Mouse (Mus musculus) kidney, embryonic 14.5 days (tissue): ENCODE results near the gene Alg5. TPM values are rescaled to one million over a fixed set of nuclear protein-coding genes. Genes with fewer than 3 reads are reported as not detected.

ENCODE experiments used
- ATAC-seq: fragments of 200-750 bp; cut with Nextera tagmentation; 2 replicates; pipeline ENCODE4 v1.8.0; 2017; ENCODE audit warnings: moderate number of reproducible peaks, mild to moderate bottlenecking, moderate TSS enrichment, moderate library complexity; ENCODE audit not compliant: low FRiP score, low TSS enrichment
- H3K27ac ChIP-seq: fragments of 300-500 bp; sonication (generic); 2 replicates; pipeline ENCODE4 v1.5.1; 2014; ENCODE audit warnings: low read depth, mild to moderate bottlenecking, low read length, moderate library complexity, mixed read lengths
- H3K27me3 ChIP-seq: fragments of 300-500 bp; sonication (generic); 2 replicates; pipeline ENCODE4 v1.6.1; 2014; ENCODE audit warnings: mild to moderate bottlenecking, low read length; ENCODE audit not compliant: control insufficient read depth, insufficient read depth
- H3K36me3 ChIP-seq: fragments of 300-500 bp; sonication (generic); 2 replicates; pipeline ENCODE4 v1.6.1; 2014; ENCODE audit warnings: low read length, mixed read lengths; ENCODE audit not compliant: control insufficient read depth, insufficient read depth
- H3K4me1 ChIP-seq: fragments of 300-500 bp; sonication (generic); 2 replicates; pipeline ENCODE4 v1.6.1; 2014; ENCODE audit warnings: low read length, mixed read lengths; ENCODE audit not compliant: control insufficient read depth, insufficient read depth
- H3K4me2 ChIP-seq: fragments of 300-500 bp; sonication (generic); replicated peaks from 2 replicates; pipeline ENCODE4 v1.6.1; 2014; ENCODE audit warnings: low read depth, mild to moderate bottlenecking, low read length
- H3K4me3 ChIP-seq: fragments of 300-500 bp; sonication (generic); 2 replicates; pipeline ENCODE4 v1.5.1; 2014; ENCODE audit warnings: mild to moderate bottlenecking, low read length
- H3K9ac ChIP-seq: fragments of 300-500 bp; sonication (generic); 2 replicates; pipeline ENCODE4 v1.6.1; 2014; ENCODE audit warnings: low read depth, mild to moderate bottlenecking, low read length, moderate library complexity
- H3K9me3 ChIP-seq: fragments of 300-500 bp; sonication (generic); 2 replicates; pipeline ENCODE4 v1.6.1; 2016; ENCODE audit warnings: low read length; ENCODE audit not compliant: control insufficient read depth
- WGBS: fragments of 180-500 bp; shearing (Covaris S2); extraction: QIAGEN DNeasy Blood & Tissue Kit; methylation state at CpG from one replicate; pipeline ENCODE4 v1.1.7; 2014; 5-methylcytosine and 5-hydroxymethylcytosine counted together
- polyA plus RNA-seq: library from polyadenylated mRNA; unstranded; fragments of >200 nt; fragmentation: Nextera tagmentation; extraction: Ambion mirVana; gene quantifications from 2 replicates; pipeline ENCODE4 v1.2.1, GENCODE M21; 2014

Alg5 gene
- polyA plus RNA-seq, 1 experiment from 2014 or later, result 66.3 TPM

DNA sequence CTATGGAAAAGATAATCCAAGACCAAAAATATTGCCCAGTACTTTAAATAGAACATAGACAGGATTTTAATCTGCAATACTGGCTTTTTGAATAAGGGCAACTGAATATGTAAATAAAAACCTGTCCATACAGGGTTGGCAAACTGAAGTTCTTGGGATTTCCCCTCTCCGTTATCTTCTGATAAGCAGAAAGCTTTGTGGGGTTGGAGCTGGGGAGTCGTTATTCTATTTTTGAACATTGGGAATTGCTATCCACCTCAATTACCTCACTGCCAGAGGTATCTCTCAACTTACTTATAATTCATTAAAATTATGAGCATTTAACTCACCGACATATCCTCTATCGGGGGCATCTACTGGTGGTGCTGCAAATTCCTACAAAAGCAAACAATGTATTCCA is 3.0 kb upstream of the Alg5 start:
- H3K27ac ChIP-seq, result no peak overlapping the region
- peaks cover 57% of the 10 kb centered on the region for H3K36me3 ChIP-seq
- 85% methylated on average over 4 of the region's 4 CpGs for WGBS
- no peak for ATAC-seq
- no peak overlapping the region for H3K9ac ChIP-seq
- H3K4me2 ChIP-seq, result no peak overlapping the region
- no peaks in the 10 kb centered on the region for H3K9me3 ChIP-seq
- peaks cover 10% of the 10 kb centered on the region; the same call in 1 of the 2 replicates for H3K4me1 ChIP-seq
- H3K4me3 ChIP-seq, result no peak overlapping the region
- H3K27me3 ChIP-seq, result no peaks in the 10 kb centered on the region

GRCm38 (mm10) chr3:54734411-54735246 is 710 bp upstream of the Alg5 start:
- Histone ChIP-seq H3K4me3 (peak overlapping the region; percentile 81), H3K9ac (peak overlapping the region; percentile 89), H3K9me3 (no peaks in the 10 kb centered on the region), H3K27ac (peak overlapping the region; percentile 91), H3K36me3 (peaks cover 45% of the 10 kb centered on the region), H3K4me1 (peaks cover 10% of the 10 kb centered on the region; the same call in 1 of the 2 replicates), H3K4me2 (peak overlapping the region; percentile 81), H3K27me3 (no peaks in the 10 kb centered on the region)
- under 1% methylated on average over 81 of the region's 84 CpGs for WGBS
- ATAC-seq, result peak; percentile 93

DNA sequence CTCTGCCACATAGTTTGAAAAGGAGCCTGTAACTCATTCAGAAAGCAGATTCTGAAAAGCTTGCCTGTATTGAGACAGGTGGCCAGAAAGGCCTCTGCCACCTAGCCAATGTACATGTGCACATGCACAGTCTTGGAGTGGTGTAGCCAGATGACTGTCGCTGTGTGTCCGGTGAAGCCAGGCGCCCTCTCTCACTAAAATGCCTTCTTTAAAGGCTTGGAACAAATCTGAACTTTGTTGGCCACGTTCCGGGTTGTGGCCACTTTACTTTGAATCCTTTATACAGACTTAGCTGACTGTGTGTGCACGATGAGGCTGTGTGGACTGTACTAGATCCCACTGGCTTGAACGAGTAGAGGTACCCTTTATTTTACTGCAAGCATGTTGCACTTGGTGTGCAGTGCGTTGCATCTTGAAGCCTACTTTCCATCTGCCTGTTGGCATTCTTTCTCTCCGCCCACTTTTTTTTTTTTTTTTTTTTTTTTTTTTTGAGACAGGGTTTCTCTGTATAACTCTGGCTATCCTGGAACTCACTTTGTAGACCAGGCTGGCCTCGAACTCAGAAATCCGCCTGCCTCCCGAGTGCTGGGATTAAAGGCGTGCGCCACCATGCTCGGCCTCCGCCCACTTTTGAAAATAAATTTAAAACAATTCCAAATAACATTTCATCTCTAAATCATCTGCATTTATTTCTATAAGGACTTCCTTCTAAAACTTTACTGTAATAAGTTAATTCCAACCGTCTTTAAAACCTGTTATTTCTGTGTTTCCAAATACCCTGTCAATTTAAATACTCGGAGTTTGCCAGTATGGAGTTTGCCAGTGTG is 975 bp downstream of the Alg5 start:
- H3K36me3 ChIP-seq, result peaks cover 38% of the 10 kb centered on the region
- H3K4me3 ChIP-seq, result peak overlapping the region; percentile 81
- H3K27ac ChIP-seq, result peak overlapping the region; percentile 91; the same call in 1 of the 2 replicates
- peak overlapping the region; percentile 89 for H3K9ac ChIP-seq
- peaks cover 10% of the 10 kb centered on the region; the same call in 1 of the 2 replicates for H3K4me1 ChIP-seq
- no peaks in the 10 kb centered on the region for H3K9me3 ChIP-seq
- 52% methylated on average over 18 of the region's 18 CpGs for WGBS
- no peak for ATAC-seq
- peak overlapping the region; percentile 81 for H3K4me2 ChIP-seq
- H3K27me3 ChIP-seq, result no peaks in the 10 kb centered on the region

DNA sequence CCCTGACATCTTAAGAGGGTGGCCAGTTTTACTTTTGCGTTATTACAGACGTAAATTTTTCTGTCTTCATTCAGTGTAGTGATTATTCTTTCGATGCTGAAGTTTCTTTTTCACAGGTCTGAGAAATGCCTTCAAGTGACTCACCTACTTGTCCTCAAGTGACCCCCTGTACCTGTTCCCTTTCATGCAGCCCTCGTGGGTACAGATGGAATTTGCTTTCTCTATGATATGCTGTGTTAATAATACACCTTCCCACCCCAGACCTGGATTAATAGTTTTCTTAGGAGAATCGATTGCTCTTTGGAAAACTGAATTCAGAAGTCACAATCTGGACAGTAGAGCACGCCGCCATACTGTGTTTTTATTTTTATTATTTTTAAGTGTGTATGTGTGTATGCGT is 2.0 kb downstream of the Alg5 start:
- Histone ChIP-seq H3K27me3 (no peaks in the 10 kb centered on the region), H3K9ac (no peak overlapping the region), H3K36me3 (peaks cover 38% of the 10 kb centered on the region), H3K27ac (no peak overlapping the region), H3K4me2 (no peak overlapping the region), H3K4me1 (peaks cover 10% of the 10 kb centered on the region; the same call in 1 of the 2 replicates), H3K9me3 (no peaks in the 10 kb centered on the region), H3K4me3 (no peak overlapping the region)
- 94% methylated on average over 8 of the region's 8 CpGs for WGBS
- no peak for ATAC-seq

DNA sequence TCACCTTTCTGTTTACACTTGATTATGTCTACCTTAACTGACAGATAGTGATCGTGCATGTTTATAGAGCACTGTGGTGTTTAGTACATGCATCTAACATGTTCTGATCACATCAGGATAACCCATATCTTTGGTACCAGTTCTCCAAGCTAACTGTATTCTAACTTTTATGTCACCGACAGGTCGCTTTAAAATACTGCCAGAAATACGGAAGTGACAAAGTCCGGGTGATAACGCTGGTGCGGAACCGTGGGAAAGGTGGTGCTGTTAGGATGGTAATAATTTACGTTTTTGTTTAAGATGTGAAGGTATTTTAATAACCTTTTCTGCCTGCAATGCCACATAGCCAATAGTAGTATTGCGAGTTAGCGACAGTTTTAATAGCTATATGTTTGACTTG is 6.6 kb downstream of the Alg5 start:
- Histone ChIP-seq H3K27ac (no peak overlapping the region), H3K9ac (no peak overlapping the region), H3K27me3 (no peaks in the 10 kb centered on the region), H3K4me3 (no peak overlapping the region), H3K4me1 (no peaks in the 10 kb centered on the region), H3K9me3 (no peaks in the 10 kb centered on the region), H3K4me2 (no peak overlapping the region), H3K36me3 (peaks cover 73% of the 10 kb centered on the region)
- ATAC-seq, result no peak
- WGBS, result 92% methylated on average over 11 of the region's 11 CpGs

- H3K4me2 ChIP-seq, result no peak overlapping the region
- H3K27ac ChIP-seq, result no peak overlapping the region
- H3K4me1 ChIP-seq, result no peaks in the 10 kb centered on the region
- no peaks in the 10 kb centered on the region for H3K27me3 ChIP-seq
- H3K36me3 ChIP-seq, result peaks cover 95% of the 10 kb centered on the region
- WGBS, result 60% methylated on average over 5 of the region's 5 CpGs
- ATAC-seq, result peak; percentile 39; the same call in 1 of the 2 replicates
- H3K4me3 ChIP-seq, result no peak overlapping the region
- no peaks in the 10 kb centered on the region for H3K9me3 ChIP-seq
- H3K9ac ChIP-seq, result no peak overlapping the region
These were observed 10.5 kb downstream of the Alg5 start for GRCm38 (mm10) chr3:54745799-54746198.

- Histone ChIP-seq H3K4me1 (peaks cover 9% of the 10 kb centered on the region; the same call in 1 of the 2 replicates), H3K9ac (no peak overlapping the region), H3K4me3 (no peak overlapping the region), H3K36me3 (peaks cover 25% of the 10 kb centered on the region), H3K9me3 (no peaks in the 10 kb centered on the region), H3K4me2 (no peak overlapping the region), H3K27ac (no peak overlapping the region), H3K27me3 (no peaks in the 10 kb centered on the region)
- ATAC-seq, result no peak
- whole genome bisulfite sequencing, result 64% methylated on average over 4 of the region's 4 CpGs
These were observed 18.1 kb downstream of the Alg5 start for GRCm38 (mm10) chr3:54753411-54753810.

DNA sequence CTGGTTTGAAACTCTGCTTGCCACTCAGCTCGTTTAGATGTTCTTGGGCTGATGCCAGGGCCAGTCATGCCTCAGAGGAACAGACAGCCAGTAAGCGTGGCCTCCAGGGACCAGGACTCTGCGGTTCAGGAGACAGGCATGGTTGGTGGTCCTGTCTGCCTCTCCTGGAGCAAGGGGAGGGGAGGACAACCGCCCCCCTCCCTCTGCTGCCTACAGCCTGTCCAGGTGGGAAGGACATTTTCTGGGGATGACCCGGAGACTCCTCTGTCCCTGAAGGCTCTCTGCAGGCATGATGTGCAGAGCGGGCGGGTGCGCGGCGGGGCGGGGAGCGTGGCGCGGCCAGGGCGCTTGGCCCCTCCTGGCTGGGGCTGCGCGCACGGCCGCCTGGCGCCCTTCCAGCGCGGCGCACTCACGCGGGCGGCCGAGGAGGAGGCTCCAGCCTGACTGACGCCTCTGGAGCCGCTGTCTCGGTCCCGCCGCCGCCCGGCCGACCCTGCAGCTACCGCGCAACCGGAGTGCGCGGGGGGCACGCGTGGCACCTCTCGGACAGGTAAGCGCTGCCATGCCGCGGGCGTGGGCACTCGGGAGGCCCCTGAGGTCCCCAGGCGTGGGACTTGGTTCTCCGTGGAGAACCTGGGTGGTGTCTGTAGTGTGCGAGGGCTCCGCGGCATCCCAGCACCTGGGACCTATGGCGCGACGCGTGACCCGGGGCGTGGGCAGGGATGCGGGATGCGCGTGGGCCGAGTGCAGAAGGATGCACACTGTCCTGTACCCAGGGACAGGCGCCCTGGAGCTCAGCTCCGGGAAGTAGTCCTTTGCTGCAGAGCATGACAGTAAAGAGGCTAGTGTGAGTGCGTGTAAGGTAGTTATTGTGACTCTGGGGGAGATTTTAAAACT is 20.1 kb downstream of the Alg5 start, which contains the start of gene Smad9:
TSS of gene Smad9 (plus strand) at position 438 of the 897 bp plus-strand sequence.
- peak; percentile 89 for ATAC-seq
- under 1% methylated on average over 65 of the region's 66 CpGs for WGBS
- no peaks in the 10 kb centered on the region for H3K9me3 ChIP-seq
- peak within 1 kb of the TSS; percentile 99 for H3K4me2 ChIP-seq
- peaks cover 9% of the 10 kb centered on the region; the same call in 1 of the 2 replicates for H3K4me1 ChIP-seq
- peak within 1 kb of the TSS; percentile 71 for H3K4me3 ChIP-seq
- peak within 1 kb of the TSS; percentile 76 for H3K27ac ChIP-seq
- H3K27me3 ChIP-seq, result no peaks in the 10 kb centered on the region
- peaks cover 5% of the 10 kb centered on the region for H3K36me3 ChIP-seq
- H3K9ac ChIP-seq, result peak within 1 kb of the TSS; percentile 76
